Mouse (Mus musculus): ENCODE data around the gene Slc41a2. TPM values are rescaled to one million over a fixed set of nuclear protein-coding genes. Genes with fewer than 3 reads are reported as not detected.

The Slc41a2 gene
- total RNA-seq, 2 experiments from 2014 or later = 1.2 to 3.3 TPM

DNA sequence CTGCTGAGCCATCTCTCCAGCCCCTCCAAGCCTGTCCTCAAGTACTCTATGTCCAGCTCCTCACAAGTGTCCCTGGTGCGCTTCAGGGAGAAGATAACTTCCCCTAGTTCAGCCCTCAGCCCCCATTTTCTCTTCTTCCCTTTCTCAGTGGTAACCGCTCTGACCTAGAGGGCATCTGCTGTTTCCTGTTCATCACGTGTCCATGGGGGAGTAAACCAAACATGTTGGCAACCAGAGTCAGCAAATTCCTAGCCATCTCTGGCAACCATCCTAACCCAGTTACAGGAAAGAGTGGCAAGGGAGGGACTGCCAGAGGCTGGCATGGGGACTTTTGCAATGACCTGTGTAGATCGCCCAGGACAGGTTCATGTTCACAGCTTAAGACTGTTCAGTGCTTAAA is 36.0 kb downstream of the Slc41a2 start:
- DNase-seq = peak; percentile 29 to 78

DNA sequence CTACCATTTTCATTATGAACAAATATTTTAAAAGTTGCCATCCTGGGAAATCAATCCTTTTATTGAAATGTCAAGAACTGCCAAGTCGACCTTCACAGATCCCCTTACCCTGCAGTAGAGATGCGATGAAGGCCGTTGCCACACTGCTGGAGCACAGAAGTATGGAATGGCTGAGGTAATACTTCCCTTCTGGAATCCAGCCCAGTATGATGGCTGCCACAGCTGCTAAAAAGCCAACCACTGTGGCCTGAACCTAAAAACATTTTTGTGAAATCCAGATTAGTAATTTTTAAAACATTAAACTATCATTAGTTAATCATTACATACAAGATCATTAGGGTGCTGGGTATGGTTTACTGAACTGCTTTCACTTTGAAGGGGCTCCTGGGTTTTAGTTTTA is 36.6 kb downstream of the Slc41a2 start:
- DNase-seq = peak in 1 of 2 experiments; percentile 11

DNA sequence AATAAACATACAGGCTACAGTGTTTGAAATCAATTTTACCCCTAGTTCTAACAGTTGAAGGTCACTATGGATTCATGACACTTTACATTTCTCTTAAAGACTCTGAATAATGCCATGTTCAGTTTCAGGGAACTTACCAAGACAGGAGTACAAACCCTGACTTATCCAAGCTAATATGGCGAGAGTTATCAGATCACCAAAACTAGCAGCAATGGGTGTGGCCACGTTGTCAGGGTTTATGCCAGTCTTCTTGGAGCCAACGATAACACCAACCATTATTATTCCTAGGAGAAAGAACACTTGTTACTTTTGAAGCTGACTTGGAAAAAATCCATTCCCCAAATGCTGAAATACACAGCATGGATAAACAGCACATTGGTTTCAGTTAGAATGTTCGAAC is 40.7 kb downstream of the Slc41a2 start:
- no peak for DNase-seq

DNA sequence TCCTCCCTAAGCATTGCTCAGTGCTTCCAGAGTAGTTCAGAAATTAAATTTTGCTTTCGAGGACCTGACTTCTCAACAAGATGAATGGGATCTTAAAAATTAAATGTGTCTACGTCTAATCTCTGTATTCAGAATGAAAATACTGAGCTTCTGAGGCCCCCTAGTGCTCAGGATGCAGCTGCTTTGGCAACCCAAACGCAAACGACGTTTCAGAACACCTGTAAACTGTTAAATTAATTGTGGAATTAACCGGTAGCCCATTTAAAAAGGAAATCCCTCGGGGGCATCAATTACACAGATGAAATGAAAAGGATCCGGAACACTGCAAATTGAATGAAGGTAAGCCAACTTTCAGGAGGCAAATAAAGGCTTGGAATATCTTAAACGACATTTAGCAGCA is 42.9 kb downstream of the Slc41a2 start:
- DNase-seq = no peak

DNA sequence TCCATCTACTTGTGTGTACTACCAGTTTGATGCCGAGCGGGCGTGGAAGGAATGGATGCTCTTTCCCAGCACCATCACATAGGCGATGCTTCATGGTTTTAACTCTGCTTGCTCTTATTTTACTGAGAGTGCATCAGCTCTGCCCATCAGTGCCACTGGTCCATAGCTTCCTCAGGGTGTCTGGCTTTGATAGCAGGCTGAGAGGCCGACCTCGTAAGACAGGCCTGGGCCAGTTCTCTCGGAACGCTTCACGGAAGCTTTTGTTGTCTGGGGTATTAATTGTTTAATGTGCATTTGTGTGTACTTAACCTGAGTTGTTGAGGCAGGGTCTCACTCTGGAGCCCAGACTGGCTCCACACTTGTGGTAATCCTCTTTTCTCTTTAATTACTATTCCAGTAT is 44.3 kb downstream of the Slc41a2 start:
- no peak for DNase-seq

DNA sequence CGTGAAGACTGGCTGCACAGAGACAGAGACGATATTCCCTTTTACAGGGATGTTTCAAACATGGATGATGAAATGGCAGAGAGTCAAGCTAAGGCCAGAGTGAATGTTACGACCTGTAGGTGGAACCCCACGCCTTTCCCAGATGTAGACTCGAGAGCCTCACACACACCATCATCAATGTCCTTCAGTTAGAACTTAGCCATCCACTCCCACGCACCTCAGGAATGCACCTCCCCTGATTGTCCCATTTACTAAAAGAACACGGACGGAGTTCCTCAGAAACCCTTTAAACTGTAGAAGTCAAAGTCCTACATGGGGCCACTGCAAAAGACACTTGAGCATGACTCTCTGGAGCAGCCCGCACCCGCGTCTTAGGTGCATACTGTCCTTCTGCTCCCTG is 46.0 kb downstream of the Slc41a2 start:
- no peak for DNase-seq

DNA sequence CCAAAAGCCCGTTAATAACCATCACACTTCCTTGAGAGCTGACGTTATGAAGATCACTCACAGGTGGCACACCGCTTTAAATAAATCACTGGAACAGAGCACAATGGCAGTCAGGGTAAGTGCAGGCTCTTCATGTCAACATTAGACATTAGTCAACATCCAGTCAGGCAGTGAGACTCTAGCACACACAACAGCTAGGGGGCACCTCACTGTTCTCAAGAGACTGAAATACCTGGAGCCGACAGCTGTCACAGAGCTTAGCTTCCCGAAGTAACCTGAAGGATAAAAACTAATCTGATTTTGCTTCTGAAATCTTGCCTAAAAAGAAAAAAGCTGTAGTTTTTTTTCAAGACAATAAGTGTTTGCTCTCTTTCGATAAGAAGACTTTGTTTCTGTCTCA is 49.9 kb downstream of the Slc41a2 start:
- DNase-seq = no peak

DNA sequence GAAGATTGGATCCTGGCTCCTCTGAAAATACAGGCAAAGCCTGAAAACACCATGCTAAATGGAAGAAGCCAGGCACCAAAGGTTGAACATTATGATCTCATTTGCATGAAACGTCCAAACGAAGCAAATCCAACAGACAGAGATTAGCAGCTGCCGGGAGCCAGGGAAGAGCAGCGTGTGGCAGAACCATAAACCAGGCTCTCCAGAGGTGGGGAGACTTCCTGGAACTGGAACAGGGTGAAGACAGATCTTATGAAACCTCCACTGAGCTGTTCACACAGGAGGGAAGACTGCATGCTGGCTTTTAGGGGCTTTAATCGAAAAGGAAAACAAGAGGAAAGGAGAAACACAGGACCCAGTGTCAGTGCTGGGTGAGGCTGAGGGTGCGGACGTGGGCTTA is 51.3 kb downstream of the Slc41a2 start:
- no peak for DNase-seq

DNA sequence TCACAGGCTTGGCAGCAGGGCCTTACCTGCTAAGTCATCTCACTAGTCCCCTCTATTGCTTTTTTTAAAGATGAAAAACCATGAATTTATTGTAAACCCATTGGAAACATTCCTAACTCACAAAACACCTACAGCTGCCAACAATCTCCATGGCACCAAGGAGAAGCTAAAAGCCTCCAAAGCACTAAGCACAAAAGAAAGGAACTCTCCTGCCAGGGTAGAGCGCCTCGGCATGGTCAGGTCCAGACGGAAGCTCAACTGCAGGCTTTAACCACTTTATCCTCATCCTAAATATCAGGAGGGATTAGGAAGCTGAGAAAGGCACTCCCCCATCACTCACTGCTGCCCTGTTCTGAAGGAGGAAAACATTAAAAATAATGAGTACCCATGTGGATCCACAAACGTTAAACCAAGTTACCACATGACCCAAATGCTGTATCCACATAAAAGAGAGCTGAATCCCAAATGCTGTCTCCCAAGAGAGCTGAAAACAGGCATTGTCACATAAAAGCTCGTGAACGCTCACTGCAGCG is 51.9 kb downstream of the Slc41a2 start:
- no peak for DNase-seq

DNA sequence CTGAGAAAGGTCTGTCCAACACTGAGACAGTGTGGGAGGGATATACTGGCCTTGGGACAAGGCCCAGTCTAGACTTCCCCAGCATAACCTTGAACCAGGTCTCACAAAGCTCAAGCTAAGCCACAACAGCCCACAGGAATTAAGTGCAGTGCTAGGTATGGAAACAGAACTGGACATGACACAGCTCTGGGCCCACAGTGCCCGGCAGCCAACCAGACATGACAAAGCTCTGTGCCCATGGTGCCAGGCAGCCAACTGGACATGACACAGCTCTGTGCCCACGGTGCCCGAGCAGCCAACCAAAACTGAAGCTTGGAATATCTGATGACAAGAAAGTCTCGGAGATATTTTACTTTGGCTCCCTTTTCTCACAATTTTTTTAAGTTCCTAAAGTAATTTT is 52.8 kb downstream of the Slc41a2 start:
- DNase-seq = no peak

DNA sequence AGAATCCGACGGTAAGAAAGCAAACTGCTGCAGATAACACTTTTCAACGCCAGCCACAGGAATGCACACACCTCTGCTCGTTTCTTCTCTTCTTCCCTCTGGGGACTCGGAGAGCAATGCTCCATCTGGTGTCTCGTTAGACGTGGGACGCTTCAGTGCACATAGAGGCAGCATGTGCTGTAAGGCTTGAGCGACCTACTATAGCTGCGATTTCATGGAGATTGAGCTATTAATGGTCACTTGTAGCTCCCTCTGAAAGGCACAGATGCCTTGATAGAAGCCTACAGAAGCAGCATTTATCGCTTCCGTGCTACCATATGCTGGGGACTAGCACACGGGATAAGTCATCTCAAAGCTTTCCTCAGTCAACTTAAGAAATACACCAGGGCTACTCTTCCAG is 71.0 kb downstream of the Slc41a2 start:
- no peak for DNase-seq

DNA sequence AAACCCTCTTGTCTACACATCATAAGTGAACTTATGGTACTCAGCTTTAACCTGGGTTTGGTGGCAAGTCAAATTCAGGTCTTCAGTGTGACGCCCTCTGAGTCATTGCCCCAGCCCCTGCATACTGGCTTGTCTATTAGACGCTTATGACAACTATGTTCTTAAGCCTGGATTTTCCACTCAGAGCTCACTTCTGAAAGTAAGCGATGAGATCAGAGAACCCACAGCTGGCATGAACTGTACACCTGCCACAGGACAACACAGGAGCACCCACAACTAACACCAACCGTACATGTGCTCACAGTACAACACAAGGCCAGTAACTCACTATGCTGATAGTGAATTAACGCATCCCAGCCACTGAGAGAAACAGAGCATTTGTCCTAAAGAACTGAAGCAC is 71.4 kb downstream of the Slc41a2 start:
- DNase-seq = no peak

DNA sequence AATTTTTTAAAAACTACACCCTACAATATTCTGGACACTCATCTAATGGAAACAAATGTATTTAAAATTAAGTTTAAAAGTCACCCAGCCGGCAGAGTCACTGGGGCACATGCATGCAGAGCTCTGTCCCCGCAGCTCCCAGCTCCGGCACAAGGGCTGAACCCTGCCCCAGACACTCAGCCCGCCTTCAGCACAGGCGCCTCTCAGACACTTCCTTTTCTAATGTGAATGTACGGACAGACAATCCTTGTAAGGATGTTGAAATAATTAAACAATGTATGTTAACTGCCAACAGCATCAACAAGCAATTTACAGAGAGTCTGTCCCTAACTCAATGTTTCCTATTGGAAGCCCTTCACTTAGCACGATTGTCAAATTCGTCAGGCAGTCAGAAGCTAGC is 73.0 kb downstream of the Slc41a2 start:
- DNase-seq = no peak

DNA sequence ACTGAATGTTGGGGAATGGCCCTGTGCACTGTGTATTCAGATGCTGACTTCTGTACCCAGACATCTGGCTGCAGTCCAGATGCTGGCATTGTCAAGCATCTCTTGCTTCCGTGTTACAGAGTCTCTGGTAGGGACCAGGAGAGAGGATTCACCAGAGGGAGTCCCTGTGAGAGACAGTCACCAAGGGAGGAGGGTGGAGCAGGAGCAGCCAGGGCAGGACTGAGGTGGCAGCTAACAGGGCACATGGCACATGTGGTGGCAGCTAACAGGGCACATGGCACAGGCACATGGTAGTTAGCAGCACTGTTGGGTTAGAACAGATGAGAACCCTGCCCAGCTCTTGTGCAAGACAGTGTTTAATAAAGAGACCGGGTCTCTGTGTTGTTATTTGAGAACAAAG is 73.6 kb downstream of the Slc41a2 start:
- DNase-seq = no peak

DNA sequence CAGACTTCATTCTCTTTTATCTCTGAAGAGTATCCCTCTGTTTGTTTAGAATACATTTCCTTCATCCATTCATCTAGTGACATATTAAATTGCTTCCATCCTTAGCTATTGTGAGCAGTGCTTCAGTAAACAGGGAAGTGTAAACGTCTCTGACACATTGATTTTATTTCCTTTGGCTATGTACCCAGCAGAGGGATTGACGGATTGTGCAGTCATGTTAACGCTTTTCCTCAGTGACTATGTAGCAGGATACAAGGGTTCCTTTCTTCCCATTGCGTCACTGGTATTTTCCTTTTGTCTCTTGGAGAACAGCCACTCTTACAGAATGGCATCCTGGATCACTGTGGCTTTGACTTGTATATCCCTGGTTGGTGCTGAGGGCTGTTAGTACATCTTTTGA is 76.4 kb downstream of the Slc41a2 start:
- DNase-seq = no peak

DNA sequence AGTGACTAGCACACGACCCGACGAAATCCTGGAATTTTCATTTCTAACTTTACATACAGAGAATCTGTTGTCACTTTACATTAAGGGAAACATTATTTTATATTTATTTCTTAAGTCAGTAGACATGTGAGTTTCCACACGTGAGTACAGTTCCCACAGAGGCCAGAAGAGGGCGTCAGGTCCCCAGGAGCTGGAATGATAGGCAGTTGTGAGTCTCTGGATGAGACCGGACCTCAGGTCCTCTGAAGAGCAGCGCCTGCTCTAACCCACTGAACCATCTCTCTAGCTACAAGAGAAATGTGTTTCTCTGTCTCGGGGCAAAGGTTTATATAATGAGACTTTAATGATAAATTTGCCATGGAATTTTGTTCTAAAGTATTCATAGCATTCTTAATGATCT is 86.3 kb downstream of the Slc41a2 start:
- DNase-seq = no peak

DNA sequence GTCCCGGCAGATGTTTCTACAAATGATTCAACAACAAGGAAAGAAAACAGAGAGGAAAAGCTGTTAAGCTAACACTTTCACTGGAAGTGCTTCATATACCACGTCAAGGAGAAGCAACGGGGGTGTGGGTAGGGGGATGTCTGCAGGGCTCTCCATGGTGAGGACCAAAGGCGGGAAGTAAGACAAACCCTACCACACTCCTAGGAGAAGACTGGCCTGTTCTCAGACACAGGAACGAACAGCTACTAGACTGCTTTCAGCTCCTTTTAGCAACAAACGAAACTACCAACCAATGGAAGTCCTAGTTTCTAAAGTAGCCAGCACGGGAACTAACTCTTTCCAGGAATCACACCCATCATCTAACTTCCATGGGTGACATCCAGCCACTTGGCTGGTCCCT is 89.6 kb downstream of the Slc41a2 start:
- DNase-seq = no peak

DNA sequence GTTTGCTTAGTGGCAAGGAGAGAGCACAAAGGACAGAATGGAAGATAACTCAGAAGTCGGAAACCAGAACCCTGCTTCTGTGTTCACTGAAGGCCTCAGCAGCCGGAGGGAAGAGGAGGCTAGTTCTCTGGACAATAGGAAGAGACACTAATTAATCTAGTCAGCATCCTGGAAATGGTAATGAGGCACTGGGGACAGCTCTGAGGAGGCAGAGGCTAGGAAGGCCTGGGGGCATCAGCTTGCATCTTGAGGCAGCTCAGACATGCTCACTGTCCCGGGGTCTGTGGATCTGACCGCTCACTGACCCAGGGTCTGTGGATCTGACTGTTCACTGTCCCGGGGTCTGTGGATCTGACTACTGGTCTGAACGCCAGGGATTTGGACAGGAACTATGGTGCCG is 92.0 kb downstream of the Slc41a2 start:
- no peak for DNase-seq

DNA sequence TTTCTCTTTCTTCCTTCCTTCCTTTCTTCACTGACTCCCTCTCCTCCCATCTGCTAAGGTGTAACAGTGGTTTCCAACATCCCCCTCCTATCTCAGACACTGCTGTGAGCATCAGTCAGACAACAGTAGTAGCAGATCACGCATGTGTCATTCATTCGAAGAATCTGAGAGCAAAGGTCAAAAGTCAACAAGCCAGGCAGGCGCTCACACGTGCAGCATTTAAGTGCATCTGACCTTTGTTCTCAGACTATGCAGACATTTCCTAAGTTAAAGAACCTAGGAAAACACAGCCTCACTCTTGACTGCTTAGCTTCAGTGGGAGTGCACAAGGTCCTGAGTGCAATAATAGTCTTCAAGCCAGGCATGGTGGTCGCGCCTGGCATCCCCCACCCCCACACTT is 93.6 kb downstream of the Slc41a2 start:
- no peak for DNase-seq

DNA sequence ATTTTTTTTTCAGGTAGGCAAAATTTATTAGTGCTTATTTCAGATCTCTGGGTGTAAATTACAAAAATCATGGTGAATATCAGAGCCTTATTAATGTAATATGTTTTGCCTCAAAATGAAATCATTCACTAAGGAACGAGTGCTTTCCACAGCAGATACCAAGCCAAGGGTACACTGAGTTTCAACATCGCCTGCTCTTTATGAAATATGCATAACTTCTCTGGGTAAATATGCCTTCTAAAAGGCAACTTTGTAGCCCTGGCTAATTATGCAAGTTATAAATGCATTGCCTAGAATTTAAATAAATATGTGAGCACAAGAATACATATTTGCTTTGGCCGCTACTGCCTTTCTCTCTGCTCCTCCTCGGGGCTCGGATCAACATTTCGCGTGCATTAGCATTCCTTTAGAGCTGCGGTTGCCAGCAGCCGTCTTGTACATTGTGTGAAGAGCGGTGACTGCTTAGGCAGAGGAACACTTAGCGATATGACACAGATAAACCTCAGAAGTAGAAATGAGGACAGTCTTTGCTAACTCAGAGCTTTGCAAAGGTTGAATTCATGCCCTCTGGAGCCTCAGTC is 95.5 kb downstream of the Slc41a2 start:
- no peak for DNase-seq

DNA sequence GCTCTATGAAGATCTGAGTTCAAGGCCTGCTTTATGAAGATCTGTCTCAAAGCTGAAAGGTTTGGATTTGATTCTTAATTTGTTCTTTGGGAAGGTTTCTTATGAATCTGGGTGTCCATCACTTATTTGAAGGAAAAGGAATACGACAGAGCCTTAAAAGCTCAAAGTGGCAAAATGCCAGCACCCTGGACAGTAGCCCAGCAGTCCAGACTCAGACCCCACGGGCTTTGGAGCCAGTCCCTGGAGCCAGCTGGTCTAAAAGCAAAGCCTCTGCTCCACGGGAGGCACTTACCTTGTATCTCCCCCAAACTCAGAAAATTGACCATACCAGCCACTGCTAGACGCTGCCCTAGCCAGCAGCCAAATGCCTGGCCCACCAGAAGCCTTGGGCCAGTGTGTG is 103.3 kb downstream of the Slc41a2 start:
- no peak for DNase-seq

DNA sequence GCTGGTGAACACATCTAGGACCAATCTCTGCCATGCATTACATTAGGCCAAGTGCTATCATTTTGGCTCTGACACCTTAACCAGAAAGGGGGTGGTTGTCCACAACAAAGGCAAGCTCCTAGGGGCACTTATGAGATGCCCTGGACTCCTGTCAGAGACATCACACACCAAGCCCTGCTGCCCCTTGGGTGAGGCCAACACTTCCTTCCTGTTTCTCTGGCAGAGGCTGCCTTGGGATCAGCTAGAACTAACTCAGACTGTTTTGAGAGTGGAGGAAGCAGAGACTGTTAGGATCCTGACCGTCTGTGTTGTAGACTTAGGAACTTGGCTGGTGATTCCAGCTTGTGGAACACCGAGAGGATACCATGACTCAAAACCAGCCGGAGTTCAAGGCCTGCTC is 103.7 kb downstream of the Slc41a2 start:
- no peak for DNase-seq

DNA sequence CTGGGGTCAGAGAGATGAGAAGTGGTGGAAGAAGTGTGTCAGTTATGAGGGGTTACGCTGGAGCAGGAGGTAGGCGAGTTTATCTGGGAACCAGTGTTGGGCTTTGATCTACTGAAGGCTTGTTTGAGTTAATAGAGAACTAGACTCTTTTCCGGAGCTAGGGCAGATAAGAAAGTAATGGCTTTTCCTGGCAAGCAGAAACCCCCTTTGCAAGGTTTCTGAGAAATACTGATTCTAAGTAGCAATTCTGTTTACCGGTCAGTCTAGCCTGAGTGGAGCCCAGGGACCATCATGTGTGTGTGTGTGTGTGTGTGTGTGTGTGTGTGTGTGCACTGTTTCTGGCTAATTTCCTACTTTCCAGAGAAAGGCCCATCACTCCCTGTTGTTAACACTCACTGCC is 109.1 kb downstream of the Slc41a2 start:
- DNase-seq = no peak

DNA sequence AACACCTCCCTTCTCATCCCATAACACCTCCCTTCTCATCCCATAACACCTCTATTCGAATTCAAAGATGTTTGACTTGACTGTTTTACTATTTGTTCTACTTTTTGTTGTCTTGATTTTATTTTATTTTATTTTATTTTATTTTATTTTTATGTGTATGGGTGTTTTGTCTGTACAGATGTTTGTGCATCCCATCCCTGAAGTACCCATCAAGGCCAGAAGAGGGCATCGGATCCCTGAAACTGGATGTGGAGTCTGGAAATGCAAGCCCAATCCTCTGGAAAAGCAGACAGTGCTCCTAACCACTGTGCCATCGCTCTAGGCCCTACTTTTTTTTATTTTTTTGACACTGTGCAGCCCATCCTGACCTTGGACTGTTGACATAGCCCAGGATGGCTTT is 112.7 kb downstream of the Slc41a2 start:
- peak in 1 of 2 experiments; percentile 25 for DNase-seq

DNA sequence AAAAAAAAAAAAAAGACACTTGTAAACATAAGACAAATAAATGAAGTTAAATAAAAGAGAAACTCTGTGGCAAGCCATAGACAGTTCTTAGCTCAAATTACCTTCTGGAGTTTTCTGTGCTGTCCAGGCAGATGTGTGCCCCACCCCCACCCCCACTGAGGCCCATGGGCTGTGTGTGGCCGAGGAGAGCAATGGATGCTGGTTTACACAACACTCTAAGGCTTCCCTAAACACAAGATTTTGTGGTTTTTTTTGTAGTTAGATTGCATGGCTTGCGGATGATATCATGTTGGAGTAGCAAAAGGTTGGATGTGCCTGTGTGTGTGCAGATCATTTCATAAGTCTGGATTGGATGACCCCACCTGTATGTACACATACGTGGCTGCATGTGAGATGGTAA is 116.8 kb downstream of the Slc41a2 start:
- DNase-seq = no peak
